Mouse (Mus musculus): ENCODE results near the gene Gm11634.

GRCm38 (mm10) chr11:101562391-101562790, 36.7 kb downstream of the Gm11634 start:
- peak; percentile 41; the same call in 1 of the 2 replicates for TF ChIP-seq CTCF (IDR thresholded peaks at IDR 0.05; ENCODE audit: low read depth, low read length)
- TF ChIP-seq POLR2A (IDR thresholded peaks at IDR 0.05; ENCODE audit: borderline replicate concordance, low read depth, low read length), result no peak
